Mouse (Mus musculus): ENCODE results near the gene Sec16a. TPM values are rescaled to one million over a fixed set of nuclear protein-coding genes. Genes with fewer than 3 reads are reported as not detected.

Gene Sec16a
- total RNA-seq, 2 experiments from 2014 or later: 39.0 to 52.3 TPM

DNA sequence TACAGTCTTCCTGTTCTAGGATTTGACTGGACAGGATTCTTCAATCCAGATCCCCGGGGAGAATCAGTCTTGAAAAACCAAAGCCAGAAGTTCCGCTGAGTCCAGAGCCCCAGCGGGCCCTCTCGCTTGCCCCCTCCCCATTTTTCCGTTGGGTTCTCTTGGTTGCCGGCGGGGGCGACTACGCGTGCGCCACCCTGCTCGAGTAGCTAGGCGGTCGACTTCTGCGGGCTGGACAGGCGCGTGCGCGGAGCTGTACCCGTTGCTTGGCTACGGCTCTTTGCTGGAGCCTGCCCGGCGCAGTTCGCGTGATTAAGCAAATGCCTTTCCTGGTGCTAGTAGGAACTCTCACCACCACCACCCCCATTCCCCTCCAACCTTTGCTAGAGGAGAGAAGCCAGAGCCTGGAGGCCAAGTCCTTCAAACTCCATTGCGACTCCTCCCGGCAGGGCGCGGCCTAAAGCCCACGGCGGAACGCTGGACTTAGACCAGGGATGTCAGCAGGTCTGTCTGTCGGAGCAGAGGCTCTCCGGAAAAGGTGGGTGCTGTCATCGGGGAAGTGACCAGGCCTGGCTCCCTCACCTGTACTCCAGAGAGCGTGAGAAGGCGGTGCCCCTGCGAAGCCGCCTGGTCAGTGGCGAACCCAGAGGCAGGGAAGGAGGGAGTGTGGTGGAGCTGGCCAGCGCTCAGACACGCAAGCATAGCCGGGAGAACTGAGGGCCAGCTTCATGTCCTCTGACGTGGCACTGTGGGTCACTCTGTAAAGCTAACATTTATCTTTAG, 840 bp upstream of the Sec16a start:
- DNase-seq (ENCODE audit: low spot score in 2 of 2): peak; percentile 95
- intact Hi-C loops (cut with DNase I): loop anchor here (2.0 to 10.0 kb wide), 3 partner anchors 121 to 469 kb away; partner anchors contain the start of genes Fam69b, Med22, Rpl7a and Surf1

DNA sequence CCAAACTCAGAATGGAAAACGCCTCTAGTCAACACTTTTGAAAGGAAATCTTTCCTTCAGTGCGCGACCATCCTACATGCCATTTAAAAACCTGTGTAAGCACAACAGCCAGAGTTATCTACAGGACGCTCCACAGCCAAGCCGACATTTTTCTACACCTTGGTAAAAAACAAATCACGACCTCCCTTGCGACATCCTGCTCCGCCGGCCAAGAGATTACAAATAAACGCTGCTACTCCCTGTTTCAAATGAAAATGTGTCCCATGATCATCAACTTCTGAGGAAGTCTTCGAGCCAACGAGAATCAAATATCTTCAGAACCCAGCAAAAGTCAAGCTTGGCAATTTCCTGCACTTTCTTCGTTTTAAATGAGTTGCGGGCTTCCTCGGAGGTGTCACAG, 648 bp downstream of the Sec16a start:
- no peak for DNase-seq (ENCODE audit: low spot score in 2 of 2)
- intact Hi-C loops (cut with DNase I): loop anchor here (10.0 kb wide), 1 partner anchor 470 kb away; the partner anchor contains the start of genes Med22, Rpl7a, Surf1 and Surf2

DNA sequence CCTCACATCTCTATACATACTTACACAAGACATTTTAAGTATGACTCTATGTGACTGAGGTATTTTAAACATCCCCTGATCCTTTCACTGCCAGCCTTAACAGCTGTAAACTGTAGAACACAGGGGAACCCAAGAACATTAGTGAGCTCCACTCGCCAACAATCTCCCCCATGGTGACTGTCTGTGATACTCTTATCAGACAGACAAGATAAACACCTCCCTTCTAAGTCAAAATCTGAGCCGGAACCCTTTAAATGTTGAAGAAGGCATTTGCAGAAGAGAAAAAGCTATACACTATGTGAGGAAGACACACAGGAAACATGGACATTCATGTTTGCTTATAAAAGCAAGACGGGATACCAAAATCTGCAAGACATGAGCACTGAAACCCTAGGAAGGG, 1.1 kb downstream of the Sec16a start:
- intact Hi-C loops (cut with DNase I): loop anchor here (10.0 kb wide), 1 partner anchor 471 kb away; the partner anchor contains the start of genes Med22, Rpl7a, Surf1 and Surf2
- DNase-seq (ENCODE audit: low spot score in 2 of 2): no peak

DNA sequence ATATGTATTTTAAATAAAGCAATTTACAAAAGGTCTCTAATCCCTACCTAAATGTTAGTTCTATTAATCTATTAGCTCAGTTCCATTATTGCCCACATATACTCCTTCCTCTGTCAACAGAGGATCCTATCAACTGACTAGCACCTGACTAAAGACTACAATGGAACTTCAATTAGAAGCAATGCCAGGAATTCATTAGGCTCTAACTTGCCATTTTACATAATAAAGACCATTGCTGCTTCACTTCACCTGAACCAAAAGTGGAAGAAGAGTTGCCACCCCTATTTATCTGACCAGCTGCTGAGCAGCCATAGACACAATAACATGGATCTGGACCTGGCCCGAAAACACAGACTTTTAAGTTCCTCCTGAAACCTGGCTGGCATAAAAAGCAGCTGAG, 2.2 kb downstream of the Sec16a start:
- no peak for DNase-seq (ENCODE audit: low spot score in 2 of 2)
- intact Hi-C loops (cut with DNase I): loop anchor here (10.0 kb wide), 1 partner anchor 472 kb away; the partner anchor contains the start of genes Med22, Rpl7a, Surf1 and Surf2

DNA sequence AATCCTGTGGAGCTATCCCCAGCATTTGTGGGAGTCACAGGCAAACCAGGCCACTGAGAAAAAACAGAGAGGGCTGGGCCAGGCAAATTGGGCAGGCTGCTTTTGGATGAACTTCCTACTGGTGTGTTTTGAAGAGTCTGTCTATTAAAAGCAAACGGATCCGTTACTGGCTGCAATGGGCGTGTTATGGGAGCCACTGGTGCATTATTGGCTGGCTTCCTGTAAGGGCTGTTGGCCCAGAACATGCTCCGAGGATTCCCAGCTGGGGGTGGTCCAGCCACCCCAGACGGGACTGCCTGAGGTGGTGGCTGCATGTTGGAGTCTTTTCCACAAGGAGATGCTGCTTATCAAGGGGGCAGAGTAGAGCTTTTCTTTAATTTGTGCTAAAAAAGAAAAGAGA, 3.3 kb downstream of the Sec16a start:
- intact Hi-C loops (cut with DNase I): loop anchor here (10.0 kb wide), 1 partner anchor 473 kb away; the partner anchor contains the start of genes Med22, Rpl7a, Surf1 and Surf2
- no peak for DNase-seq (ENCODE audit: low spot score in 2 of 2)

DNA sequence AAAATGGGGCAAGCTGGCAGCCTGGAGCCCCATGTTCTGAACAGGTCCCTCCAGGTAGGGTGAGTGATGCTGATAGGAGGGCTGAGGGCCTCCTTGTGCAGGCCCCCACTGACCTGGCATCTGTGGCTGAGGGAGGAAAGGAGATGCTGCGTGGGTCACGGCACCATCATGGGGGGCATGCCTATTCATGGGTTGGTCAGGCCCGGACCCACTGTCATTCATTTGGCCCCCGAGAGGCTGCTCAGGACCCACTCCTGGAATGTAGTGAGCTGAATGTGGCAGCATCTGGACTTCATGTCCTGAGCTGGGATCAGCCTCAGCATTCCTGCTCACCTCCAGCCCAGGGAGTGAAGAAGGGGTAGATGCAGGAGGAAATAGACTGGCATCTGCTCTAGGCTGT, 3.8 kb downstream of the Sec16a start:
- DNase-seq (ENCODE audit: low spot score in 2 of 2): no peak
- intact Hi-C loops (cut with DNase I): loop anchor here (10.0 kb wide), 1 partner anchor 474 kb away; the partner anchor contains the start of genes Med22, Rpl7a, Surf1 and Surf2

DNA sequence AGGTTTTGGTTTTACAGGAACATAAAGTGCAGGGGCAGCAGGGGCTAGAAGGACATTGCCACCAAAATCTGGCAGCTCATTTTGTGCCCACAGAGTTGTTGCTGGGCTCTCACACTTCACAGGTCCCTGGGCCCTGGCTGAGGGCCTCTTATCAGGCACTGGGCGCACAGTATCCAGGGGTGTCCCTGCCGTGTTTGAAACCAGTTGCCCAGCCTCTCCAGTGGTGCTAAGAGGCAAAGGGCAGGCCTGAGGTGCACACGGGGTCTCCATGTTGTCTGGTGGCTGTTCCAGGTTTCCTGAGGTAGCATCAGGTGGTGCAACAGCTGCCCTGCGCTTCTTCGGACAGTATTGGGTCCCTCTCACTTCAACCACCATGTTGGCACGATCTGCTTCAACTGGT, 5.3 kb downstream of the Sec16a start:
- no peak for DNase-seq (ENCODE audit: low spot score in 2 of 2)
- intact Hi-C loops (cut with DNase I): loop anchor here (10.0 kb wide), 1 partner anchor 475 kb away; the partner anchor contains the start of genes Med22, Rpl7a, Surf1 and Surf2

DNA sequence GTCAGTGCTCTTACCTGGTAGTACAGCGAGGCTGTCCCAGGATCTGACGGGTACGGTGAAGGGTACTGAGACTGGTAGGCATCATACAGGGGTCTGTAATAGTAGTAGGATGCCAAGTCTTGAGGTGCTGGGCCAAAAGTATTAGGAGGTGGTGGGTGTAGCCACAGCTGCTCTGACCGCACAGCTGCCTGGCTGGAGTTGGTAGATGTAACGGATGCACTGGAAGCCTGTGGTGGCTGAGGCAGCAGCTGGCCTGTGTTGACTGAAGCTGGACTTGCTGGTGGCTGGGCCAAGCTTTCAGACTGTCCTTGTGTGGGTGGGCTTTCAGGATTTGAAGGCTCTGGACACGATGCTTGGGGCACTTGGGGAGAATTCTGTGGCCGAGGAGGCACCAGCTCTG, 6.6 kb downstream of the Sec16a start:
- intact Hi-C loops (cut with DNase I): no loop called here
- DNase-seq (ENCODE audit: low spot score in 2 of 2): no peak

DNA sequence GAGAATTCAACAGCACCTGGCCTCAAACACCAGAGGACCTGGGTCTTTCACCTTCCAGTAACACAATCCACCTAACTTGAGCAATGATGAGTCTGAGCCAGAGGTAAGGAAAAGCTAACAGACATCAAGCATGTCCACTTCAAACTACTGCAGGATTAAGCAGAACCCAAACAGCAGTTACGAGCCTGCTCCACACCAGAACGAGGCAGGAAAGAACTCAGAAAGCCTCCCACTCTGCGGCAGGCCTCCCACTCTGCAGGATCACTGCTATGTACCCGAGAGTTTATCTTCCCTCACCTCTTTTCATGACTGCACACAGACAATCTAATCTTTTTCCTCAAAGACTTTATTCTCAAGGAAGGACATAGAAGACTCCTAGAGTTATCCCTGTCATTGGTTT, 7.8 kb downstream of the Sec16a start:
- intact Hi-C loops (cut with DNase I): no loop called here
- DNase-seq (ENCODE audit: low spot score in 2 of 2): peak; percentile 44 to 46

DNA sequence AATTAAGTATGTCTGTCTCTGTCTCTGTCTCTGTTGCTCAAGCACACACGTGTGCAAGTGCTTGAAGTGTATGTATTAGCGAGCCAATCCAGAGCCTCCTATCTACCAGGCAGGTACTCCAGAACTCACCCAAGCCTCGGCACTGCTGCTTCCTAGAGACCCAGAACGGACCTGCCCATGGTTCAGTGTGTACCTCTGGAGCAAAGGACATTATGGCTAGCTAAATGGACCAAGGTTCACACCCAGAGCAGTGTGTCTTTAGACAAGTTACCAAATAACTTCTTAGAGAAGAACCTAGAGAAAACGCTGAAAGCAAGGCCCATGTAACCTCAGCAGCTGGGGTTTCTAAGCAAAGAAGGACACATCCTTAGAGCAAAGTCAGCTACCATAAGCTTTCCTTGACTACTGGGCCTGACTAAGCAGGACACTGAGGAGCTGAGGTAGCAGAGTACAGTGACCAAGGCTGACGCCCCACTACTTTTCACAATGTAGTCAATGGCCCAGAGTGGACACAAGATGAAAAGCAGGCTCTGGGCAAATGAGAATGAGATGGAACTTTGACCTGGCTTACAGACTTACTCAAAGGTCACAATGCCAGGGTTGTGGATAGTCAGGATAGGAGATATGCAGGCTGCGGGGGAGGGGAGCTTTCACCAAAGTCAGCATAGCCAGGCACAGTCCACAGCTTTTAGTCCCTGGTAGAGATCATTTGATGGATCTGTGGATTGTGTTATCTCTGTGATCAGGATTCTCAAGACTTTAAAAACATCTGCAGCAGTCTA, 10.0 kb downstream of the Sec16a start:
- intact Hi-C loops (cut with DNase I): no loop called here
- no peak for DNase-seq (ENCODE audit: low spot score in 2 of 2)

DNA sequence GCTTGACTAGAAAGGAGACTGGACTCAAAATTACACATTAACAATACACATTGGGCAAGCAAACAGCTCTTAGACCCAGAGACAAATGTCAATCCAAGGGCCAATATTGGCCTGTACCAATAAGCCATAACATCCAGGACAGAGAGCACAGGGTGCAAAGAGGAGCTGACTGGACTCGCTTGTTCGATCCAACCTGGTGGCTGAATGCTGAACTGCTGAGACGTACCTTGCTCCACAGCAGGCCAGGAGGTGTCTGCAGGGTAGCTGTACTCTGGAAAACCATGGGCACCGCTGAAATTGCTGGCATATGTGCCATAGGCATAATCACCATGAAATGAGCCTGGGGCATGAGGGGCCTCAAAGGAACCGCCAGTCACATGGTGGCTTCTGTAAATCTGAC, 15.2 kb downstream of the Sec16a start:
- no peak for DNase-seq (ENCODE audit: low spot score in 2 of 2)
- intact Hi-C loops (cut with DNase I): no loop called here

DNA sequence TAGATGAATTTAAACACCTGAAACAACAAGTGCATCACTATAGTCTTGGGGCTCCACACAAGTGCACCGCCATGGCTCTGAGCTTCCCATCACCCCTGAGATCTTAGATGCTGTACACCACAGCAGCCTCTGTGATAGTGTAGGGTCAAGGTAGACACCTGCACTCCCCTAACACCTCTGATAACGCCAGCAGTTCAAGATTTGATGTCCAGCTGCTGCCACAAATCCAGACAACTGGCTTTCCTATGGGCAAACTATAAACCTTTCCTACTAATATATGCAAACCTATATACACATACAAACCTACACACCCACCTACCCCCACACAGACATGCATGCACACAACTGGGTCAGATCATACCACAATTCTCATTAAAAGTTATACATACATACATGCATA, 20.5 kb downstream of the Sec16a start:
- DNase-seq (ENCODE audit: low spot score in 2 of 2): no peak
- intact Hi-C loops (cut with DNase I): no loop called here

DNA sequence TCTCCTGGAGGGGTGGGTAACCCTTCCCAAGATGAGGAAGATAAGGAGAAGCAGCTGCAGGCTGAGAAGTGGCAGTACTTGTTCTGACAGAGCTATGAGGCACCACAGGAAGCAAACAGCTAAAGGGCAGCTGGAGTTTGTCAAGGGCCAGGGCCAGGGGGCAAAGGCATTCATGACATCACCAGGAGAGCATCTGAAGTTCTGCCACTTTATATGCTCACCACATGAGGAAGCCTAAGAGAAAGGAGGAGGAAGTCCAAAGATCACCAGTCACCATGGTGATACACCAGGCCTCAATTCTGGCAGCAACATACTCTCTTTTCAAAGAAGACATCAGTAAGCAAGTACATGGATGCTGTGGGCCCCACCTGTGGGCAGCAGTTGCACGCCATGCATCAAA, 21.9 kb downstream of the Sec16a start:
- intact Hi-C loops (cut with DNase I): no loop called here
- DNase-seq (ENCODE audit: low spot score in 2 of 2): no peak

DNA sequence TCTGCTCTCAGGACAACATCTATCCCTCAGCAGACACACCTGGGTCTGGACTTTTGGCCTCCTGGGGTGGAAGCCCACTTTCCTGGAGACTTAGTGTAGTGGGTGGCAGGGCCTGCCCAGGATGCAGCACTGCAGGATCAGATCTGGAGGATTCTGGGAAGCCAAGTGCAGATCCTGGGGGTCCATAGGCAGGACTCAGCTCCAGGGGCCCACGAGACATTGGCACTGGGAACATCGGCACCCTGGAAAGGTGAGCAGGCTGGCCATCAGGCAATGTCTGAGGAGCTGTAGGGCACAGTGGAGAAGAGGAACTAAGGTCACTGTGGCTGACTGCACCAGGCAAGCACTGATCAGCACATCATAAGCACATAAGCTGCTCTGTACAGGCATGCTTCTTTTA, 23.0 kb downstream of the Sec16a start:
- no peak for DNase-seq (ENCODE audit: low spot score in 2 of 2)
- intact Hi-C loops (cut with DNase I): no loop called here

DNA sequence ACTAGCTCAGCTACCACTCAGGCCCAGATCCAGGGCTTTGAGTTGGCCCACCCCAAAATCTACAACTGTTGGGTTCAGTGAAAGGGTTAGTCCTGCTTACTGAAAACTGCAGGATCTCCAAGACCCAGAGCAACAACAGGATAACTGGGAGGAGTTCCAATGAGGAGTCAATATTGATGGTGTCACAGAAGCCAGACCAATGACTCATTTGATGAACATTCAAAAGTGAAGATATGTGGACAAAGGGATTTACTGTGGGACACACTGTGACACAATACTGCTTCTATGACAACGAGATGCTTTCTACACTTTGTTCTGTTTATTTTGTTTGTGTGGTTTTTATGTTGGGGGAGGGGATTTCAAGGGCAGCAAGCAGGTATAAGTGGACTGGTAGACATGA, 26.9 kb downstream of the Sec16a start:
- intact Hi-C loops (cut with DNase I): no loop called here
- no peak for DNase-seq (ENCODE audit: low spot score in 2 of 2)

DNA sequence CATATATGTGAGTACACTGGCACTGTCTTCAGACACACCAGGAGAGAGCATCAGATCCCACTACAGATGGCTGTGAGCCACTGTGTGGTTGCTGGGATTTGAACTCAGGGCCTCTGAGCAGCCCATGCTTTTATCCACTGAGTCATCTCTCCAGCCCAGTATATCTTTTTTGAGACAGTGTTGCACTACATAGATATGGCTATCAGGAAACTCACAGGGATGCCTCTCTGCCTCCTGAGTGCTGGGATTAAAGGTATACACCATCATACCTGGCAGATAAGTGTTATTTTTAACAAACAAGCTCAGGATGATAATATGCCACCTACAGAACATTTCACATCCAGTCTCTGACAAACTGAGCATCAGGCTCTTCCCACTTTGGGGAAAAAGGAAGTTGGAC, 27.9 kb downstream of the Sec16a start:
- no peak for DNase-seq (ENCODE audit: low spot score in 2 of 2)
- intact Hi-C loops (cut with DNase I): no loop called here

DNA sequence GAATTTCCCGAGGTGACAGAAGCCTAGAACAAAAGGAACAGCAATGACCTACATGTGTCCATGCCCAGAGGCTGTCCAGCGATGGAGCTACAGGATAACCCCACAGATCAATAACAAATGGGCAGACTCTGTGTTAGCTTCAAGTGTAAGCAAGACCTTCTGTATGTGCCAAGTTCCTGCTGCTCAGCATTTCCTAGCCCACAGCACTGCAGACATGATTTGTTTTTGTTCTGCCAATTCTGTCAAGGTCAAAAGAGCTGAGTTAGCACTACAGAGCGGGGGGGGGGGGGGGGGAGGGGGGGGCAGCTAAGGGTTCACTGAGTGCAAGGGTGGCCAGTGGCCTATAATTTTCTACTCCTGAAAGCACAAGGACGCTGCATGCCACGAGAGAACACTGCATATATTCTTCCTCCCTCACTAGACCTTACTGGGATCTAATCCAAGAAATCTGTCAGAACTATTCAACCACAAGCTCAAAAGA, 34.0 kb downstream of the Sec16a start:
- peak in 1 of 2 experiments; percentile 29 for DNase-seq (ENCODE audit: low spot score in 2 of 2)
- intact Hi-C loops (cut with DNase I): no loop called here

DNA sequence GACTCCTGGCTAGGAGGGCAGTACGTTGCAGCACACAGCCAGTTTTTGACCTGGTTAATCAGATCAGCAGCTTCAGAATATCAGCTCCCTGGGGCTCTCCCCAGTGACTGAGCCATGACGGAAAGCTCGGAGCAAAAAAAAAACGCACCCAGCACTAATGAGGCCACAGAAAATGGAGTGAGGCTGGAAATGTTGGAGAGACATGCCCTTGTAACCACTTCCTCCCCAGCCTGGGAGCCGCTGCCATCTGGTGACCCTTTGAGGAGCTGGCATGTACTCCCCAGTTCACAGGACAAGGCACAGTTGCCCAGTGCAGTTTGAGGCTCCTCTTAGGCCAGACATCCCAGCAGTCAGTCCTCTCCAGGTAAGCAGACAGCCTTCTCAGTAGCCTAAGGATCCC, 34.9 kb downstream of the Sec16a start:
- intact Hi-C loops (cut with DNase I): no loop called here
- DNase-seq (ENCODE audit: low spot score in 2 of 2): no peak

DNA sequence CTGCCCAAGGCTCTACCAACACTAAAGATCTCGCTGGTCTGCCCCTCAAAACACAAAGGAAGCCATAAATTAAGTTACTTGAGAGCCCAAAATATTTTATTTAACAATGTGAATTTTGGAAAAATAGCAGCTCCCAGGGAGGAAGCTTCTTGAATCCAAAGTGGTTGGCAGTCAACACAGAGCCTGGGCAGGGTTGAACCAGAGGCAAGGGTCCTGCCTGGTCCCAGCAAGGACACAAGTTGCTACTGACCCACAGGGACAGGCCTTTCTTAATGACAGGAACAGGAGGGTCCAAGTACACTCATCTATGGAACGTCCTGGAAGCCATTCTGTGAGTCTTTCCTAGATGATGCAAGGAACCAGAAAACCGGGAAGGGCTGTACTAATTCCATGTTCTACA, 35.7 kb downstream of the Sec16a start:
- DNase-seq (ENCODE audit: low spot score in 2 of 2): no peak
- intact Hi-C loops (cut with DNase I): no loop called here

Data from left cerebral cortex, postnatal 36 days (tissue).